Mouse (Mus musculus): ENCODE measurements around the gene Slc25a35.
"Not testable (repeated sequence)": the region's sequence is repeated elsewhere in the genome, so short reads cannot be mapped to it uniquely, and the experiment has no call there.

Gene Slc25a35

GRCm38 (mm10) chr11:69008182-69009121, 40.5 kb downstream of the Slc25a35 start, which contains the start of gene Pfas:
TSS of gene Pfas (minus strand) at chr11:69008460.
- peak; percentile 95 for DNase-seq

GRCm38 (mm10) chr11:69009508-69009907, 41.6 kb downstream of the Slc25a35 start:
- DNase-seq: no peak

- no peak for DNase-seq
Measured at GRCm38 (mm10) chr11:69010400-69011323, 42.7 kb downstream of the Slc25a35 start.

- DNase-seq: not testable (repeated sequence)
Measured at GRCm38 (mm10) chr11:69011445-69011844, 43.5 kb downstream of the Slc25a35 start.

- peak; percentile 88 for DNase-seq
Measured at GRCm38 (mm10) chr11:69012071-69012601, 44.2 kb downstream of the Slc25a35 start.

GRCm38 (mm10) chr11:69015644-69016441, 47.9 kb downstream of the Slc25a35 start, which contains the start of gene Ctc1:
TSS of gene Ctc1 (plus strand) at chr11:69015911.
- DNase-seq: peak; percentile 92

- DNase-seq: no peak
Measured at GRCm38 (mm10) chr11:69016755-69017154, 48.8 kb downstream of the Slc25a35 start.

GRCm38 (mm10) chr11:69020691-69021090, 52.8 kb downstream of the Slc25a35 start:
- no peak for DNase-seq
